Mouse (Mus musculus) heart, adult 2 months (tissue): ENCODE measurements around the gene Mpp2.

Source experiments
- CTCF ChIP-seq: fragments of 200-600 bp; IDR thresholded peaks from 2 replicates; pipeline ENCODE4 v1.8.1; 2022; ENCODE audit warnings: antibody characterized with exemption, mild to moderate bottlenecking, moderate library complexity
- POLR2A ChIP-seq: fragments of 200-500 bp; IDR thresholded peaks from 2 replicates; pipeline ENCODE4 v1.6.1; 2011; ENCODE audit warnings: mild to moderate bottlenecking, low read depth, low read length, control low read depth; ENCODE audit not compliant: insufficient read depth

GRCm38 (mm10) chr11:102046607-102047006 is 41.7 kb downstream of the Mpp2 start:
- TF ChIP-seq CTCF (no peak), POLR2A (no peak)
